Mouse (Mus musculus) myocyte (in vitro differentiated cells): ENCODE measurements at regions not wholly inside any gene's neighbourhood (a gene's known extent, or its start where the extent isn't known, plus 50 kb on each side); places are given as distances from the start of the nearest gene placed in this dataset.

Source experiments
- CEBPB ChIP-seq: IDR thresholded peaks from 2 replicates; pipeline ENCODE4 v1.6.1; 2011; ENCODE audit warnings: mild to moderate bottlenecking, moderate library complexity; ENCODE audit not compliant: poor library complexity, insufficient read depth, severe bottlenecking
- MAX ChIP-seq: IDR thresholded peaks from one replicate; pipeline ENCODE4 v1.6.1; 2011; ENCODE audit warnings: low read depth, mild to moderate bottlenecking, control low read depth
- MYOD1 ChIP-seq, 3 experiments: IDR thresholded peaks; one replicate each; pipeline ENCODE4 v1.6.1; 2011; ENCODE audit warnings: control low read depth in 2 of 3, low read depth in 2 of 3, mild to moderate bottlenecking in 2 of 3, moderate library complexity in 1 of 3; ENCODE audit not compliant: insufficient read length in 2 of 3, control insufficient read depth in 1 of 3
- MYOG ChIP-seq, 3 experiments: IDR thresholded peaks; one replicate each; pipeline ENCODE4 v1.6.1; 2011; ENCODE audit warnings: control low read depth in 2 of 3, low read depth in 2 of 3, mild to moderate bottlenecking in 2 of 3; ENCODE audit not compliant: insufficient read length in 2 of 3, control insufficient read depth in 1 of 3, insufficient read depth in 1 of 3
- POLR2A ChIP-seq: IDR thresholded peaks from one replicate; pipeline ENCODE4 v1.6.1; 2011; ENCODE audit warnings: low read depth, mild to moderate bottlenecking, control low read depth, moderate library complexity; ENCODE audit not compliant: insufficient read length
- POLR2AphosphoS2 ChIP-seq: IDR thresholded peaks from one replicate; pipeline ENCODE4 v1.6.1; 2011; ENCODE audit warnings: low read depth, control low read depth; ENCODE audit not compliant: insufficient read length
- TCF3 ChIP-seq: IDR thresholded peaks from one replicate; pipeline ENCODE4 v1.6.1; 2011; ENCODE audit warnings: low read depth, control low read depth; ENCODE audit not compliant: insufficient read length
- USF1 ChIP-seq: IDR thresholded peaks from one replicate; pipeline ENCODE4 v1.6.1; 2011; ENCODE audit warnings: low read depth, mild to moderate bottlenecking, control low read depth, moderate library complexity

DNA sequence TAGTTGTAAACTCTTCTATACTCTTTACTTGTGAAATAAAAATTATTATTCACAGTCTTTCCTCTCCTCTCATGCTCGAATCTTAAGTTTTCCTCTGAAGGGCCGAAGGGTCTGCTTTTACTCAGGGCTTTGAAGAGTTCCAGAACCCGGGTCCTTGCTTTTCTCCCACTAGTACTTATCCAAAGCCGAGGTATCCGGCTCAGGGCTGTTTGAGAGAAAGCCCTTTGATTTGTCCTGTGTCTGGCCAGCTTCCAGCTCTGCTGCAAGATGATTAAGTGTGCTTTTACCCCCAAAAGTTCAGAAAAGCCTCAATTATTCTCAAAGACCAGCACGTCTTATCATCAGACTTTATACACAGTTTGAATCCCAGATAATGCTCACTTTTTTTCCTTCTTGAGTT is 88.7 kb upstream of the Tcf21 start:
- no peak for TF ChIP-seq POLR2A
- TF ChIP-seq CEBPB: no peak
- no peak for TF ChIP-seq MAX
- no peak for TF ChIP-seq TCF3
- no peak for TF ChIP-seq MYOD1 (IDR thresholded peaks at IDR 0.05; ENCODE audit: control insufficient read depth in 1 of 3, insufficient read length in 2 of 3, low read depth in 2 of 3)
- no peak for TF ChIP-seq POLR2AphosphoS2
- no peak for TF ChIP-seq USF1
- TF ChIP-seq MYOG (IDR thresholded peaks at IDR 0.05; ENCODE audit: control insufficient read depth in 1 of 3, insufficient read depth in 1 of 3, insufficient read length in 2 of 3, low read depth in 2 of 3): no peak
